Mouse (Mus musculus): Measurements from ENCODE around the gene Gm20388. TPM values are rescaled to one million over a fixed set of nuclear protein-coding genes. Genes with fewer than 3 reads are reported as not detected.

Gene Gm20388
- polyA plus RNA-seq, 1 experiment from 2014 or later = not detected

GRCm38 (mm10) chr8:120529226-120529625, 618.6 kb downstream of the Gm20388 start:
- ATAC-seq (ENCODE audit: low FRiP score) (no peak), DNase-seq (ENCODE audit: low spot score) (no peak)
- Histone ChIP-seq H3K4me2 (replicated peaks) (no peak overlapping the region), H3K4me3 (replicated peaks; ENCODE audit: low read length) (no peak overlapping the region), H3K9ac (no peak overlapping the region), H3K4me1 (replicated peaks; ENCODE audit: control insufficient read depth, insufficient read depth, low read length) (peaks cover 74% of the 10 kb centered on the region), H3K9me3 (ENCODE audit: control insufficient read depth, low read length) (no peaks in the 10 kb centered on the region), H3K27ac (no peak overlapping the region), H3K27me3 (ENCODE audit: control insufficient read depth, insufficient read depth, low read length) (no peaks in the 10 kb centered on the region), H3K36me3 (replicated peaks; ENCODE audit: control insufficient read depth, insufficient read depth) (no peaks in the 10 kb centered on the region)
- 41% methylated on average over 7 of the region's 7 CpGs for WGBS

- no peak overlapping the region for H3K4me2 ChIP-seq (replicated peaks)
- no peak overlapping the region; the same call in 1 of the 2 replicates for H3K9ac ChIP-seq
- no peak for ATAC-seq (ENCODE audit: low FRiP score)
- H3K9me3 ChIP-seq (ENCODE audit: control insufficient read depth, low read length) = no peaks in the 10 kb centered on the region
- H3K27ac ChIP-seq = 0 out of 2 replicates have a peak overlapping the region, but pooled peaks have one; percentile 72
- 49% methylated on average over 16 of the region's 16 CpGs for WGBS
- no peak for DNase-seq (ENCODE audit: low spot score)
- H3K4me3 ChIP-seq (replicated peaks; ENCODE audit: low read length) = no peak overlapping the region
- no peaks in the 10 kb centered on the region for H3K36me3 ChIP-seq (replicated peaks; ENCODE audit: control insufficient read depth, insufficient read depth)
- peaks cover 75% of the 10 kb centered on the region for H3K4me1 ChIP-seq (replicated peaks; ENCODE audit: control insufficient read depth, insufficient read depth, low read length)
- H3K27me3 ChIP-seq (ENCODE audit: control insufficient read depth, insufficient read depth, low read length) = no peaks in the 10 kb centered on the region
Observed at GRCm38 (mm10) chr8:120530954-120531656, 620.5 kb downstream of the Gm20388 start.

GRCm38 (mm10) chr8:120531775-120532516, 621.3 kb downstream of the Gm20388 start:
- Histone ChIP-seq H3K27ac (peak overlapping the region; percentile 72), H3K4me3 (replicated peaks; ENCODE audit: low read length) (no peak overlapping the region), H3K9me3 (ENCODE audit: control insufficient read depth, low read length) (no peaks in the 10 kb centered on the region), H3K4me1 (replicated peaks; ENCODE audit: control insufficient read depth, insufficient read depth, low read length) (peaks cover 75% of the 10 kb centered on the region), H3K9ac (peak overlapping the region; percentile 16; the same call in 1 of the 2 replicates), H3K4me2 (replicated peaks) (peak overlapping the region; percentile 32; the same call in 1 of the 2 replicates), H3K27me3 (ENCODE audit: control insufficient read depth, insufficient read depth, low read length) (no peaks in the 10 kb centered on the region), H3K36me3 (replicated peaks; ENCODE audit: control insufficient read depth, insufficient read depth) (no peaks in the 10 kb centered on the region)
- ATAC-seq (ENCODE audit: low FRiP score) (no peak), DNase-seq (ENCODE audit: low spot score) (no peak)
- WGBS = 42% methylated on average over 10 of the region's 10 CpGs

- Histone ChIP-seq H3K36me3 (replicated peaks; ENCODE audit: control insufficient read depth, insufficient read depth) (no peaks in the 10 kb centered on the region), H3K9ac (peak overlapping the region; percentile 29), H3K27ac (peak overlapping the region; percentile 72), H3K4me3 (replicated peaks; ENCODE audit: low read length) (no peak overlapping the region; the same call in 1 of the 2 replicates), H3K4me2 (replicated peaks) (peak overlapping the region; percentile 32), H3K27me3 (ENCODE audit: control insufficient read depth, insufficient read depth, low read length) (no peaks in the 10 kb centered on the region), H3K4me1 (replicated peaks; ENCODE audit: control insufficient read depth, insufficient read depth, low read length) (peaks cover 74% of the 10 kb centered on the region), H3K9me3 (ENCODE audit: control insufficient read depth, low read length) (no peaks in the 10 kb centered on the region)
- ATAC-seq (ENCODE audit: low FRiP score) (peak; percentile 19; the same call in 1 of the 2 replicates), DNase-seq (ENCODE audit: low spot score) (no peak)
- WGBS = under 1% methylated on average over 27 of the region's 29 CpGs
Observed at GRCm38 (mm10) chr8:120532517-120533215, 622.0 kb downstream of the Gm20388 start.

- H3K4me2 ChIP-seq (replicated peaks) = peak overlapping the region; percentile 32
- H3K27ac ChIP-seq = peak overlapping the region; percentile 72
- H3K9ac ChIP-seq = peak overlapping the region; percentile 29
- no peaks in the 10 kb centered on the region for H3K36me3 ChIP-seq (replicated peaks; ENCODE audit: control insufficient read depth, insufficient read depth)
- ATAC-seq (ENCODE audit: low FRiP score) (no peak), DNase-seq (ENCODE audit: low spot score) (no peak)
- H3K27me3 ChIP-seq (ENCODE audit: control insufficient read depth, insufficient read depth, low read length) = no peaks in the 10 kb centered on the region
- H3K4me3 ChIP-seq (replicated peaks; ENCODE audit: low read length) = no peak overlapping the region
- 14% methylated on average over 3 of the region's 3 CpGs for WGBS
- peaks cover 73% of the 10 kb centered on the region for H3K4me1 ChIP-seq (replicated peaks; ENCODE audit: control insufficient read depth, insufficient read depth, low read length)
- no peaks in the 10 kb centered on the region for H3K9me3 ChIP-seq (ENCODE audit: control insufficient read depth, low read length)
Observed at GRCm38 (mm10) chr8:120533380-120533779, 622.7 kb downstream of the Gm20388 start.

- Histone ChIP-seq H3K4me2 (replicated peaks) (0 out of 2 replicates have a peak overlapping the region, but pooled peaks have one; percentile 98), H3K4me1 (replicated peaks; ENCODE audit: control insufficient read depth, insufficient read depth, low read length) (peaks cover 74% of the 10 kb centered on the region), H3K36me3 (replicated peaks; ENCODE audit: control insufficient read depth, insufficient read depth) (no peaks in the 10 kb centered on the region), H3K27me3 (ENCODE audit: control insufficient read depth, insufficient read depth, low read length) (no peaks in the 10 kb centered on the region), H3K9ac (peak overlapping the region; percentile 30; the same call in 1 of the 2 replicates), H3K9me3 (ENCODE audit: control insufficient read depth, low read length) (no peaks in the 10 kb centered on the region), H3K27ac (0 out of 2 replicates have a peak overlapping the region, but pooled peaks have one; percentile 54), H3K4me3 (replicated peaks; ENCODE audit: low read length) (no peak overlapping the region)
- ATAC-seq (ENCODE audit: low FRiP score) (no peak), DNase-seq (ENCODE audit: low spot score) (no peak)
- 29% methylated on average over 8 of the region's 8 CpGs for WGBS
Observed at GRCm38 (mm10) chr8:120534080-120534479, 623.4 kb downstream of the Gm20388 start.

- peaks cover 81% of the 10 kb centered on the region for H3K4me1 ChIP-seq (replicated peaks; ENCODE audit: control insufficient read depth, insufficient read depth, low read length)
- H3K9me3 ChIP-seq (ENCODE audit: control insufficient read depth, low read length) = no peaks in the 10 kb centered on the region
- H3K4me3 ChIP-seq (replicated peaks; ENCODE audit: low read length) = no peak overlapping the region
- H3K9ac ChIP-seq = peak overlapping the region; percentile 30; the same call in 1 of the 2 replicates
- peak; percentile 85 for DNase-seq (ENCODE audit: low spot score)
- H3K27ac ChIP-seq = peak overlapping the region; percentile 54
- ATAC-seq (ENCODE audit: low FRiP score) = peak; percentile 56
- peak overlapping the region; percentile 98 for H3K4me2 ChIP-seq (replicated peaks)
- no peaks in the 10 kb centered on the region for H3K36me3 ChIP-seq (replicated peaks; ENCODE audit: control insufficient read depth, insufficient read depth)
- WGBS = 6% methylated on average over 14 of the region's 14 CpGs
- H3K27me3 ChIP-seq (ENCODE audit: control insufficient read depth, insufficient read depth, low read length) = no peaks in the 10 kb centered on the region
Observed at GRCm38 (mm10) chr8:120534504-120535368, 624.1 kb downstream of the Gm20388 start.

- Histone ChIP-seq H3K4me3 (replicated peaks; ENCODE audit: low read length) (peak overlapping the region; percentile 56), H3K36me3 (replicated peaks; ENCODE audit: control insufficient read depth, insufficient read depth) (no peaks in the 10 kb centered on the region), H3K4me2 (replicated peaks) (peak overlapping the region; percentile 98), H3K4me1 (replicated peaks; ENCODE audit: control insufficient read depth, insufficient read depth, low read length) (peaks cover 90% of the 10 kb centered on the region), H3K9ac (peak overlapping the region; percentile 81), H3K27me3 (ENCODE audit: control insufficient read depth, insufficient read depth, low read length) (no peaks in the 10 kb centered on the region), H3K9me3 (ENCODE audit: control insufficient read depth, low read length) (no peaks in the 10 kb centered on the region), H3K27ac (peak overlapping the region; percentile 99)
- DNase-seq (ENCODE audit: low spot score) (no peak), ATAC-seq (ENCODE audit: low FRiP score) (no peak)
- WGBS = under 1% methylated on average over 74 of the region's 79 CpGs
Observed at GRCm38 (mm10) chr8:120535452-120536305, 625.0 kb downstream of the Gm20388 start.
